Mouse (Mus musculus) heart, postnatal 0 days (tissue): Measurements from ENCODE around the gene Ndrg3.

Experiments used
- CTCF ChIP-seq: IDR thresholded peaks from 2 replicates; pipeline ENCODE4 v1.5.1; 2016; ENCODE audit warnings: antibody characterized with exemption, control low read depth, low read depth
- EP300 ChIP-seq: IDR thresholded peaks from 2 replicates; pipeline ENCODE4 v1.6.1; 2016; ENCODE audit warnings: antibody characterized with exemption, low read depth

DNA sequence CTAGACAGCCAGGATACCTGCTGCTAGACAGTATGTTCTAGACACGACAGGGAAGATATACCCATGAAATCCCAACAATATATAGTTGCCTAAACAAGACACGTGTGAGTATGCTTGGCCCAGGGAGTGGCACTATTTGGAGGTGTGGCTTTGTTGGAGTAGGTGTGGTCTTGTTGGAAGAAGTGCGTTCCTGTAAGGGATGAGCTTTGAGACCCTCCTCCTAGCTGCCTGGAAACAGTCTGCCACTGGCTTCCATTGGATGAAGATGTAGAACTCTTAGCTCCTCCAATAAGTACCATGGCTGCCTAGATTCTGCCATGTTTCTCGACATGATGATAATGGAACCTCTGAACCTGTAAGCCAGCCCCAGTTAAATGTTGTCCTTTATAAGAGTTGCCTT lies 10.6 kb downstream of the Ndrg3 start:
- TF ChIP-seq CTCF: no peak
- no peak for TF ChIP-seq EP300
